Mouse (Mus musculus): ENCODE measurements around the gene Sohlh1.

The Sohlh1 gene

DNA sequence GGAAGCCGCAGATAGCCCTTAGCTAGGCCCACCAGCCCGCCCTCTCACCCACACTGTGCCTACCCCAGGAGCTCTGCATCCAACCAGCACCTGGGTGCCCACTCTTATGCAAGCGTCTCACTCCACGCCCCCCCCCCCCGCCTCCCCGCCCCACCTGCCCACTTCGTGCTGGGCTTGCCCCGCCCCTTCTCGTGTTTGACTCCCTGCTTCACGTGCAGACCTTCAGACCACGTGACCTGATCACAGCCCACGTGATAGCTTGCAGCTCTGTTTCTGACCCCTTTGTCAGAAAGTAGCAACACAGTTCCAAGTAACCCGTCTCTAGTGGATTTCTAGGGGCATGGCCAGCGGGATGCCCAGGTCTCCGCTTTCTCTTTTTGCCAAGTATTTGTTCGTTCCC is at the start of gene Sohlh1:
Gene Sohlh1 (minus strand): TSS at position 23 of the 400 bp plus-strand sequence.
- no peak for DNase-seq (ENCODE audit: low read depth, low spot score)

DNA sequence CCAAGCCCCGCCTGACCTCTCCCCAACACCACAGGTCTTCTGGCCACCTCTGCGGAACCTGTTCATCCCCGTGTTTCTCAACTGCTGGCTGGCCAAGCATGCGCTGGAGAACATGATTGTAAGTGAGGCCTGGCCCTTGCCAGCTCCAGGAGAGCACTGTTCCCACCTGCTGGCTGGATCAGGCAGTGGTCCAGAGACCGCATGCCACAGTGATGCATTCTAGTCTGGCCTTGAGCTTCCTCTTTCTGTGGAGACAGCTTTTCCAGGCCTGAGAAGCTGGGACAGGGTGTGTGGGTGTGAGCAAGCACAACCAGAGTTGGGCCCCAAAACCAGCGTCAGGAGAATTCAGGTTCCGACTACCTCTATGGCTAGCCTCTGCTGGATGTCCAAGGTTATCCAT is 45.4 kb upstream of the Sohlh1 start:
- no peak for DNase-seq (ENCODE audit: low read depth, low spot score)

- DNase-seq (ENCODE audit: low read depth, low spot score), result no peak
These were observed 41.1 kb upstream of the Sohlh1 start for GRCm38 (mm10) chr2:25888144-25888543.

GRCm38 (mm10) chr2:25887226-25887625 is 40.2 kb upstream of the Sohlh1 start:
- peak; percentile 33 for DNase-seq (ENCODE audit: low read depth, low spot score)

DNA sequence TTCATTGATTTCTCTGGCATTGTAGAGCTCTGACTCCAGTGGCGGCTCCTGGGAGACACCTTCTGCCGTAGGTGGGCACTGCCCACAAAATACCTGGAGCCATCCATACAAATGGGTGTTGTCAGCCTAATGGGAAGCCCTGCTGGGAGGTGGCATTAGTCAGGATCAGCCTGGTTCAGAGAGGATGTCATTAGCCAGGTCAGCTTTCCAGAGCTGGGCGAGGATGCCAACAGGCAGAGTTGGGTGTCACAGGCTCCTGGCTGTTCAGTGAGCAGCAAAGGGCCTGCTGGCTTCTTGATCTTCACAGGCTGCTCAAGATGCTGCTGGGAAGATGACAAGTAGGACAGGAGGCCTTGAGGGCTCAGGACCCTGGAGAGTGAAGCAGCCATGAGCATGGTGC is 37.7 kb upstream of the Sohlh1 start:
- DNase-seq (ENCODE audit: low read depth, low spot score), result no peak

DNA sequence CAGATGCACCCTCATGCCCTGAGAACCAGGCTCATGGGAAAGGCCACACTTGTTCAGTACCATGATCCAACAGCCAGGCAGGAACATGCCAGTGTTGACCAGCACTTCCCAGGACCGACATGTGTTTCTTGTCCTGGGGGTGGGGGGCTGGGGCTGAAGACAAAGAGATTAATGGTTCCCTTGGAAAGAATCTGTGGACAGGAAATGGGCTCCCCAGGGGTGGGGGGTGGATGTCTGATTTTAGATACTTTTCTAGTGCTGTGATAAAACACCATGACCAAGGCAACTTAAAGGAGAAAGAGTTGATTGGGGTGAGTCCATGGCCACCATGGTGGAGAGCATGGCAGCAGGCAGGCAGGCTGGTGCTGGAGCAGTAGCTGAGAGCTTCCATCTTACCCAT is 35.2 kb upstream of the Sohlh1 start:
- DNase-seq (ENCODE audit: low read depth, low spot score), result no peak

- no peak for DNase-seq (ENCODE audit: low read depth, low spot score)
These were observed 32.0 kb upstream of the Sohlh1 start for GRCm38 (mm10) chr2:25879061-25879460.

DNA sequence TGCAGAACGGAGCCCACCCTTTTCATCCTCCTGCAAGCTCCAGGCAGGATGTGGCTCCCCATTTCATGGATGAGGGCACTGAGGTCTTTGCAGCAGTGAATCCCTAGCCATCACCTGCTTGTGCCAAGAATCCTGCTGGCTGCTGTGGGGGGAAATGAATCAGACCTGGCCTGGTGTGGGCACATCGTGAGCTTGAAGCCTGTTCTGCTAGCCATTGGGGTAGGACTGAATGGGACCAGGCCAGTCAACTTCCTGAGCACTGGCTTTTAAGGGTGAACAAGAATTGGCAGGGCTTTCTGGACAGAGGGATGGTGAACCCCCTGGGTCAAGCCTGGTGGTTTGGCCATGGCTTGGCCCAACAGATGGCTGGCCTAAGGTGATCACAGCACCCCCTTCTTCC is 31.5 kb upstream of the Sohlh1 start:
- no peak for DNase-seq (ENCODE audit: low read depth, low spot score)

- DNase-seq (ENCODE audit: low read depth, low spot score), result no peak
These were observed 30.8 kb upstream of the Sohlh1 start for GRCm38 (mm10) chr2:25877736-25878268.

DNA sequence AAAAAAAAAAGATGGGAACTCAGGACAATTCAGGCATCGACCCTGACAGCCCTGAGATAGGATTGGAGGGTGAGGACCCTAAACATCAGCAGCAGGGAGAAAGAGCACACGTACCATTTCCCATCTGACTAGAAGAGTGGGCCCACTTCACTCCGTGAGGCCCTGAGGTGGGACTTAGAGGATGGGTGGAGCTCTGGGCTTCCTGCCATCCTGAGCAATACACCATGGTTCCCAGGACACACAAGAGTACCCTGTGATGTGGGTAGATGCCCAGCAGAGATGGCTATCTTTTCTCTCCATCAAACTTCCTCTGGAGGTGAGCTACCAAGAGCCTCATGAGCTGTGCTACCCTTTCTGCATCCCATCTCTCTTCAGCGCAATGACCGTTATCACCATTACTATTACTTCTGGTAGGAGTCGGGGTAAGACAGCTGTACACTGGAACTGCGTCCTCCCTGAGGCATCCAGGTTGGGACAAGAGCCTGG is 30.2 kb upstream of the Sohlh1 start:
- DNase-seq (ENCODE audit: low read depth, low spot score), result no peak

GRCm38 (mm10) chr2:25866656-25867055 is 19.6 kb upstream of the Sohlh1 start:
- DNase-seq (ENCODE audit: low read depth, low spot score), result no peak

- no peak for DNase-seq (ENCODE audit: low read depth, low spot score)
These were observed 18.4 kb upstream of the Sohlh1 start for GRCm38 (mm10) chr2:25865412-25865811.

GRCm38 (mm10) chr2:25864230-25864629 is 17.2 kb upstream of the Sohlh1 start:
- no peak for DNase-seq (ENCODE audit: low read depth, low spot score)

GRCm38 (mm10) chr2:25863337-25864131 is 16.5 kb upstream of the Sohlh1 start, which contains the start of gene Kcnt1:
Gene Kcnt1, plus strand, starts transcription at chr2:25863734.
- no peak for DNase-seq (ENCODE audit: low read depth, low spot score)

- DNase-seq (ENCODE audit: low read depth, low spot score), result no peak
These were observed 15.7 kb upstream of the Sohlh1 start for GRCm38 (mm10) chr2:25862696-25863270.

- DNase-seq (ENCODE audit: low read depth, low spot score), result no peak
These were observed 15.0 kb upstream of the Sohlh1 start for GRCm38 (mm10) chr2:25862038-25862437.

- DNase-seq (ENCODE audit: low read depth, low spot score), result no peak
These were observed 12.8 kb upstream of the Sohlh1 start for GRCm38 (mm10) chr2:25859891-25860290.

GRCm38 (mm10) chr2:25853998-25854397 is 7.0 kb upstream of the Sohlh1 start:
- DNase-seq (ENCODE audit: low read depth, low spot score), result no peak

- no peak for DNase-seq (ENCODE audit: low read depth, low spot score)
These were observed 5.6 kb upstream of the Sohlh1 start for GRCm38 (mm10) chr2:25852626-25853025.

DNA sequence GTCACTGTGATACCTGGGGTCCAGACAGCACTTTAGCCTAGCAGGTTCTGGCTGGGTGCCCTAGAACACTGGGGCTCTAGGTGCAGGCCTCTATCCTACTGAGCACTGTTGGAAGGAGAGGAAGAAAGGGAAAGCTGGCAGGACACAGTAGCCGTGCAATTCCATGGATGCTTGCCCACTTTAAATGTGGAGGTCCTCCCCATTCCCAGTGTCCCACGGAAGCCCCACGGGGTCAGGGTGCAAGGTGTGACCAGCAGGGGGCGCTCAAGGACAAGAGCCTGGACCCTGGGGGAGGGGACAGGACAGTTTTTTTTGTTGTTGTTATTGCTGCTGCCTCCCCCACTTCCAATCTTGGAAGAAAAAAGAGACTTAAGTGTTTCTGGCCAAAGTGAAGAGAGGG is 3.3 kb upstream of the Sohlh1 start:
- DNase-seq (ENCODE audit: low read depth, low spot score), result peak; percentile 32

DNA sequence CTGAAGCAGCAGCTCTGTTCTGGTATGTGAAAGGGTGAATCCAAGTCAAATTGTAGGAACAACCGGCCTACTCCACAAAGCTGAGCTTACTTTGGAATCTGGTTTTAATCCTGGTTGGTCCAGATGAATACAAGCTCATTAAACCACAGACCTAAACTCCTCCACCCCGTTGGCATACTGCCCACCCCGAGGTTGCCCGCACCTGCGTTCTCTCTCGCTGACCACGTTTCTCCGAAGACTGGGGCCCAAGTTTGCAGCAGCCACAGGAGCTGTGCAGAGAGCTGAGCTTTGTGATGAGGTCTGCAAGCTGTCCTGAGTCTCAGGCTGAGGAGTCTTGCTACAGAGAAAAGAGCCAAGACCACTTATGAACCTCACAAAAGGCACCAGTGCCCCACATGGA is 532 bp downstream of the Sohlh1 start:
- DNase-seq (ENCODE audit: low read depth, low spot score), result no peak

GRCm38 (mm10) chr2:25844097-25844496 is 3.0 kb downstream of the Sohlh1 start:
- no peak for DNase-seq (ENCODE audit: low read depth, low spot score)

- DNase-seq (ENCODE audit: low read depth, low spot score), result no peak
These were observed 4.3 kb downstream of the Sohlh1 start for GRCm38 (mm10) chr2:25842758-25843157.
